Mouse (Mus musculus) bone marrow macrophage, adult 2 months (primary cell): ENCODE measurements around the gene Nav2. TPM values are rescaled to one million over a fixed set of nuclear protein-coding genes. Genes with fewer than 3 reads are reported as not detected.

Source experiments
- H3K27ac ChIP-seq: 2 replicates; pipeline ENCODE4 v1.5.1; 2012; ENCODE audit warnings: low read depth, low read length; ENCODE audit not compliant: insufficient read depth
- H3K4me1 ChIP-seq: 2 replicates; pipeline ENCODE4 v1.6.1; 2012; ENCODE audit warnings: low read length; ENCODE audit not compliant: control insufficient read depth, insufficient read depth
- H3K4me3 ChIP-seq: 2 replicates; pipeline ENCODE4 v1.5.1; 2012; ENCODE audit warnings: mild to moderate bottlenecking, low read length, moderate library complexity; ENCODE audit not compliant: insufficient read depth
- CTCF ChIP-seq: IDR thresholded peaks from 2 replicates; pipeline ENCODE4 v1.5.1; 2012; ENCODE audit warnings: low read depth, mild to moderate bottlenecking, low read length, moderate library complexity
- POLR2A ChIP-seq: IDR thresholded peaks from 2 replicates; pipeline ENCODE4 v1.6.1; 2012; ENCODE audit warnings: mild to moderate bottlenecking, low read depth, low read length, borderline replicate concordance
- polyA plus RNA-seq: library from polyadenylated mRNA; stranded (reverse); fragments of >200 nt; gene quantifications from 2 replicates; pipeline ENCODE4 v1.2.4, GENCODE M21; 2012; ENCODE audit not compliant: missing spikeins, insufficient read depth, insufficient read length

The Nav2 gene
- polyA plus RNA-seq, 1 experiment, result 22.2 TPM

DNA sequence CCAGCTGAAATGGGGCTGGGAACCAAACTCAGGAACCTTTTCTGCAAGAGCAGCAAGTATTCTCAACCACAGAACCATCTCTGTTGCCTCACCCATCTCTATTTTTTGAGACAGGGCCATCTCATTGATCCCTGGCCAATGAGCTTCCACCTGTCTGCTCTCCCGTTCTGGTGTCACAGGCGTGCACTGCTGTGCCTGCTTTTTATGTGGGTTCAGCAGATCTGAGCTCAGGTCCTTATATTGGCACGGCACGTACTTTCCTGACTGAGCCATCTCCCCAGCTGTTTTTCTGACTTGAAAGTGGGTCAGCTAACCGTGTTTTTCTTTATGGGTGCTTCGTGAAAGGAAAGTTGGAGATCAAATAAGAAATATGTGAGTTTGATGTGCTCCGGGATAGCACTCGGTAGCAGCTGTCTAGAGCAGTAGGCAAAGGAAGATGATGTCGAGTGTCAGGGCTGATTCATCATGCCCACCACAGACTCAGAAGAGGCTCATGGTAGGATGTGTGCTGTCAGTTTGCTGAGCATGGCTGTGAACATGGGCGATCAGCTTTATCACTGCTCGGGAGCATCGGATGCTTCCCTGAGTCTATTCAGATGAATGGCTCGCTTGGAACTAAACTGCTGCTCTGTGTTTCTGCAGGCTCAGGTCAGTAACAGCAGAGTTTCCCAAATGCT lies 456.1 kb downstream of the Nav2 start:
- H3K27ac ChIP-seq, result no peak overlapping the region
- TF ChIP-seq POLR2A, result no peak
- no peak for TF ChIP-seq CTCF
- H3K4me3 ChIP-seq, result no peak overlapping the region
- peaks cover 15% of the 10 kb centered on the region for H3K4me1 ChIP-seq

DNA sequence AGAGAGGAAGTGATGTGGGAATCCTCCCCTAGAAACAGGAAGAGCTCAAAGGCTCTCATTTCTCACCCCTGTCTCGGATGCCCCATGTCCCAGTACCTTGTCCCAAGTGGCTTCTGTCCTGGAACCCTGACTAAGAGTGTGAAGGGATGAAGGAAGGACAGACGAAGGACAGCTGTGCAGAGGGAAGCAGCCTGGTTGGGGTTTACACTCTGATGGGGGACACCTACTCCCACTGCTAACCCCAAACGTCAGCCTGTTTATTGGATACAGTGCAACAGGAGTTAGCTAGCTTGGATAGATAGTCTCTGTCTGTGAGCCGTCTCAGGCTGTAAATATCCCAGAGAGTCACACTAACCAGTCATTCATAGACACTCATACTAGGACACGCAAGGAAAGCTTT lies 460.1 kb downstream of the Nav2 start:
- Histone ChIP-seq H3K4me1 (peaks cover 18% of the 10 kb centered on the region), H3K27ac (no peak overlapping the region), H3K4me3 (no peak overlapping the region)
- no peak for TF ChIP-seq POLR2A
- TF ChIP-seq CTCF, result no peak

DNA sequence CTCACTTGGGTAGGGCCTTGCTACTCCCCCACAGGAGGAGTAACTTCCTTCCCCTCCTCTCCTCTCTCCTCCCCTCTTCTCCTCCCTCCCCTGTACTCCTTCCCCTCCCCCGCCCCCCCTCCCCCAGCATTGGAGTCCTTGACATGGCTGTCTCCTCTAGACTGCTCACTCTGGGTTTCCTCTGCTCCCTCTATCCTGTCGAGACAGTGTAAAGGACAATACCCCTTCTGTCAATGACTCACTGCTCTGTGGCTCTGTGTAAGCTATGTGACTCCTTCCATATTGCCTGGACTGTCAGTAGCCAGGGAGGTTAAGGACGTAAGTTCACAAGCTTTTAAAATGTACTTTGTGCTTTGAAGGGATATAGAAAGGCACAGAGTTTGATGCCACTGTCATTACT lies 460.5 kb downstream of the Nav2 start:
- Histone ChIP-seq H3K27ac (no peak overlapping the region), H3K4me1 (peaks cover 18% of the 10 kb centered on the region), H3K4me3 (no peak overlapping the region)
- TF ChIP-seq POLR2A (no peak), CTCF (no peak)

DNA sequence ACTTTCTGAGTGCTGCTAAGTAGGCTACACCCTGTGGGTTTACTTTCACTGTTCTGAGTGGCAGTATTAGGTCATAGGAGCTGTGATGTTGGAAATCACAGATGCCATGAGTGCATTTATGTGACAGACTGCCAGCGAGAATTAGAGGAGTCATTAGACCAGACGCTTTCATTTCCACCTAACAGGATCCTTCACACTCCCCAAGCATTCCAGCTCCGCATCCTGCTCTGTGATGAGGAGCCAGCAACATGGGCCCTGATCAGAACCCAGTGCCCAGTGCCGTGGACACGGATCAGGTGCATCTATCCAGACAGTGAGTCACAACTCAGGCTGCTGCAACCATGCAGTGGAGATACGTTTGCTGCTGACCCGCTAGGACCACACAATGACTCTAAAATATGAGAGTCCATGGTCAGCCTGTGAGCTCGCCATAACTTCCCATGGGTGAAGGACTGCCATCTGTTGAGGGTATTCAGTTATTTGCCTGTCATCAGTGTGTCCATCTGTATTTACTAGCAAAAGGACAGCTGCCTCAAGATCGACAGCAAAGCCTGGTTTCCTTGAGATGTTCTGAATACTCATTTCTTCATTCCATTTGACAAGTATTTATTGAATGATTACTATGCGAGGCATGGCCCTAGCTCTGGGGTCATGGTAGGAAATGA lies 461.4 kb downstream of the Nav2 start:
- H3K27ac ChIP-seq, result no peak overlapping the region
- H3K4me1 ChIP-seq, result peaks cover 12% of the 10 kb centered on the region
- H3K4me3 ChIP-seq, result no peak overlapping the region
- TF ChIP-seq POLR2A, result no peak

DNA sequence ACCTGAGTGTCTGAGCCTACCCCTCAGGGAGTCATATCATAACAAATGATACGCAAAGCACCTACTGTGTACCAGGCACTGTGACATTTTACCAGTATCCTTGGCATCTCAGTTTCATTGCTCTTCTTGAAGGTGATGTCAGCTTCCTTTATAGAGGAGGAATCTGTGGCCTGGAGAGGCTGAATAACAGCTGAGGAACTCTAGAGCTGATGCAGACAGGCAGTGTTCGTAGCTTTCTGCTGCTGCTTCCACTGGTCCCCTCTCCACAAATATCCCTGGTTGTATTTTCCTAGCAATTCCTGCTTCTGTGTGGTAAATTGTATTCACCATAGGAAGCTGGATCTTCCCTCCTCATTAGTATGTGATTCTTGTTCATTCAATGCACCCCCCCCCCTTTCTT lies 462.8 kb downstream of the Nav2 start:
- no peak overlapping the region for H3K27ac ChIP-seq
- H3K4me1 ChIP-seq, result peaks cover 12% of the 10 kb centered on the region
- no peak overlapping the region for H3K4me3 ChIP-seq
- TF ChIP-seq CTCF (no peak), POLR2A (no peak)

DNA sequence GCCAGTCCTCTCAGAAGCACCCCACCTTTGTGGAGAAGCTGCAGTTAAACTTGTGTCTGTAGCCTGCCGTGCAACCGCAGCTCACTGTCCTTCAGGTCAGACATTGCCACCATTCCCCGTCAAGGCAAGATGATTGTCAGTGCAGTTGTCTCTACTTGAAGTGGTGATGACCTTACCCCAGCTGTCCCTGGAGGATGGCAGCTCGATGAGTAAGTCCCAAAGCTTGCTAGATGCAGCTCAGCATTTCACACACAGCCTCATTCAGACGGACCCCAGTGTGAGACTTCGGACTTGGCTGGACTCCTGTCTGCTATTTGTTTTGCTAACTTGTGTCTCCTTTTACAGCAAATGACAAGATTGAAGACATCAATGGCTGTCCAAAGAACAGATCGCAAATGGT lies 463.5 kb downstream of the Nav2 start:
- Histone ChIP-seq H3K27ac (no peak overlapping the region), H3K4me3 (no peak overlapping the region), H3K4me1 (peaks cover 12% of the 10 kb centered on the region)
- TF ChIP-seq CTCF, result no peak
- TF ChIP-seq POLR2A, result no peak

DNA sequence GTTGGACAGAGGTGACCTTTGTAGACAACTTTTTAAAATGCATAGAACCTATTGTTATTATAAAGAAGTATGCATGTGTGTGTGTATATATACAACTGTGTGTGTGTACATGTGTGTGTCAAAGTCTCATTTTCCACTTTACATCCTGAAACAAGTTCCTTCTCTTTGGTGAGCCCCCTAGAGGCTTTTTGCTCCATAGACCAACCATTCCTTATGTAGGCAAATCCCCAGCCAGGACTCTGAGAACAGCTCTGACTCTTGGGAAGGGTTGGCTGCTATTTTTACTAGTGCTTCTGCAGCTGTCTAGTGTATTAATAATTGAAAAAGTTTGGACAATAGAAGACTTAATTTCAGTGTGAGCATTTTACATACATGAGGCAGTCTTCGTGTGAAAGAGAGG lies 464.7 kb downstream of the Nav2 start:
- Histone ChIP-seq H3K27ac (no peak overlapping the region), H3K4me3 (no peak overlapping the region), H3K4me1 (peaks cover 9% of the 10 kb centered on the region)
- TF ChIP-seq POLR2A (no peak), CTCF (no peak)

DNA sequence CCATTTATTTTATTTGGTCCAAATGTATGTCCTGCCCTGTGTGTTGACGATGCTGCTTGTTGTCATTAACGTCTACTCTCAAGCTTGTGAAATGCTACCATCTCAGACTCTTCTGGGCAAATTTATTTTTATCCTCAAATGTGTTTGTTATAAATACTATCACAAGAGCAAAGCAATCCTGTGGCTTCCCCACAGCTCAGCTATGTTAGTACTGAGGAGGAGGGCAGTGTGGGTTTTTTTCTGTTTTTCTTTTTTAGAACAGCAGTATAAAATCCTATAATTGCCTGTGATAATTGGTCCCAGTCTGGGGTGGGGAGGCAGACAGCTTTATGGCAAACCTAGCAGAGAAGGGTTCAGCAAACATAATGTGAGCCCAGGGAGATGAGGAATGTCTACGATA lies 465.1 kb downstream of the Nav2 start:
- TF ChIP-seq POLR2A, result no peak
- no peak for TF ChIP-seq CTCF
- Histone ChIP-seq H3K27ac (no peak overlapping the region), H3K4me1 (peaks cover 4% of the 10 kb centered on the region), H3K4me3 (no peak overlapping the region)

DNA sequence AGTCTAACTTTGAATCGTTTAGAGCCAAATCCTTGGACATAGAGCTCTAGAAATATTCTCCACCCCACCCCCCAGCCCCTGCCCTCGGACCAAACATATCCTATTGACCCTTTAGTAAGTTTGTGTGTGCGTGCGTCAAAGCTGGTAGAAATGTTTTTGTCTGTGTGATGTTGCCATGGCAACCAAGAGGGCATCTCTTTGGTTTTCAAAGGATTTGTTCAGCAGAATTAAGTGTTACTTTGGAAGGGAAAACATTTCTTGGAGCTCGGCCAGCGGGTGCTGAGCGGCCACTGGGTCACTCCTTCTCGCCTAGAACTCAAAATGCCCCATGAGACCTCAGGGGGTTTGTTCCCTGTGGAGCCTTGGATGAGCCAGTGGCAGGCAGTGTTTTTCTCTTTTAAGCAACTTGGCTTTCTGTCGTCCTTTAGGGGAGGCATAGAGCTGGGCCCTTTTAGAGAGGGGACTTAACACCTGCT lies 467.0 kb downstream of the Nav2 start:
- Histone ChIP-seq H3K4me1 (0 out of 2 replicates have a peak, but pooled peaks cover 2% of the 10 kb centered on the region), H3K27ac (no peak overlapping the region), H3K4me3 (no peak overlapping the region)
- TF ChIP-seq CTCF, result no peak
- TF ChIP-seq POLR2A, result no peak

DNA sequence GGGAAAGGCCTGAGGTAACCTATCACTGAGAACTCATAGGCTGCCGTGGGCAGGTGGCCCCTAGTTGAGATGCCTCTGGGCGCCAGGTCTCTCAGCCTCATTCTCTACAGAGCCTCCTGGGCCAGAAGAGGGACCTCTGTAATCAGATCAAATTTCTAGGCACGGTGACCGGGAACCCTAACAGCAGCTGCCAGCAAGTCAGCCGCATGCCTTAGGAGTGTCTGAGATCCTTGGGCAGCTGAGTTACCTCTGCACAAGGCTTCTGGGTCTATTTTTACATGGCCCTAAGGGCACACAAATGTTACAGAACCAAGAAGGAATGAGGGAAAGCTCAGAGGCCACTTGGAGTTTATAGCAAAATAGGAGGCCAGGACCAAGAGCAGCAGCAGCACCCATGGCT lies 470.1 kb downstream of the Nav2 start:
- TF ChIP-seq CTCF, result no peak
- TF ChIP-seq POLR2A, result no peak
- no peaks in the 10 kb centered on the region for H3K4me1 ChIP-seq
- no peak overlapping the region for H3K27ac ChIP-seq
- no peak overlapping the region for H3K4me3 ChIP-seq
